Mouse (Mus musculus) gastrocnemius, postnatal 36 days (tissue): Measurements from ENCODE around the gene Magi1. TPM values are rescaled to one million over a fixed set of nuclear protein-coding genes. Genes with fewer than 3 reads are reported as not detected.
"Not testable (repeated sequence)": the region's sequence is repeated elsewhere in the genome, so short reads cannot be mapped to it uniquely, and the experiment has no call there.

ENCODE experiments used
- DNase-seq, 2 experiments: peaks; one replicate each; pipeline ENCODE4 v3.0.0; 2022
- intact Hi-C: fragments of 180-260 bp; cut with DNase I; formaldehyde crosslinking; loops from one replicate; pipeline ENCODE4 v1.15.1; 2025
- total RNA-seq, 2 experiments: library from RNA; stranded (reverse); gene quantifications; 2 replicates each; pipeline ENCODE4 v1.2.3; 2021

Gene Magi1
- total RNA-seq, 2 experiments from 2014 or later: 3.2 to 3.9 TPM

DNA sequence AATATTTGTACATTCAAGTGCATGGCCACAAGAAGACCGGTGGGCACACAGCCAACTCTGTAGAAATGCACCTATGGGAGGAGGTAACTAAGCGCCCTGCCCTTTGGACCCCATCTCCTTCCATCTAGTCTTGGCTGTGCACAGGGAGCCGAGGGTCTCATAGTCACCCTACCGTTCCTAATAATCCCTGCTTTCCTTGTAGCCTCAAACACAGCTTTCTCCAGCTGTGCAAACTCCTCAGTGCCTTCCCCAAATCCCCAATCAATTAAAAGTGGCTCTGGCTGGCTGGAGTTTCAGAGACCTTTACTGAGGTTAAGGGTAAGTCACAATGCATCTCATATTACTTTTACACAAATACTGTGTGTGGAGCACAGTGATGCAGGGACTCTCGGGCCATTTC is 271.8 kb downstream of the Magi1 start:
- no peak for DNase-seq
- intact Hi-C loops: no loop called here

DNA sequence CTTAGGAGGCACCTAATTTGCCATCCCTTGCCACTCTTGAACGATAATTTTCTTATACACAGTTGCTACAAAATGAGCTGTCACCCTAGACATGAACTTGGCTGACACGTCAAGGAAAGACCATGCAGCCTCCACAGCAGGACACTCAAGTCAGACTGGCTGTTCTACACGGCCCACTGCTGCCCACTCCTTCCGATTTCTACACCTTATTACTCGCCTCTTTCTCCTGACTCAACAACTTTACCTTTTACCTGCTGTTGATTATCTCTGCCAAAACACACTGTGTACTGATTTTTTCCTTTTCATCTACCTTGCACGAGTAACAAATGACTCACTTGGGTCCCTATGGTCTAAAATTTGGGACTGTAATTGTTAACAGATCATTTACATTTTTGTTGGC is 272.2 kb downstream of the Magi1 start:
- no peak for DNase-seq
- intact Hi-C loops: no loop called here

GRCm38 (mm10) chr6:94008577-94008976 is 275.1 kb downstream of the Magi1 start:
- intact Hi-C loops: no loop called here
- no peak for DNase-seq

GRCm38 (mm10) chr6:94003586-94003985 is 280.1 kb downstream of the Magi1 start:
- DNase-seq, intact Hi-C loops: not testable (repeated sequence)

- DNase-seq: no peak
- intact Hi-C loops: no loop called here
These were observed 286.8 kb downstream of the Magi1 start for GRCm38 (mm10) chr6:93996841-93997485.

GRCm38 (mm10) chr6:93987561-93987960 is 296.2 kb downstream of the Magi1 start:
- intact Hi-C loops: loop anchor here (5.0 to 10.0 kb wide), 3 partner anchors 230 to 1203 kb away; no protein-coding TSS in a partner anchor
- DNase-seq: no peak

GRCm38 (mm10) chr6:93985111-93985510 is 298.6 kb downstream of the Magi1 start:
- peak in 1 of 2 experiments; percentile 10 for DNase-seq
- intact Hi-C loops: loop anchor here (5.0 to 10.0 kb wide), 3 partner anchors 228 to 1200 kb away; no protein-coding TSS in a partner anchor

- DNase-seq: no peak
- intact Hi-C loops: loop anchor here (10.0 kb wide), 2 partner anchors 329 to 1199 kb away; no protein-coding TSS in a partner anchor
These were observed 300.2 kb downstream of the Magi1 start for GRCm38 (mm10) chr6:93983551-93983950.

- intact Hi-C loops: loop anchor here (10.0 kb wide), 2 partner anchors 326 to 1196 kb away; no protein-coding TSS in a partner anchor
- DNase-seq: no peak
These were observed 302.5 kb downstream of the Magi1 start for GRCm38 (mm10) chr6:93981211-93981610.

GRCm38 (mm10) chr6:93979241-93979640 is 304.5 kb downstream of the Magi1 start:
- intact Hi-C loops: no loop called here
- no peak for DNase-seq

- no peak for DNase-seq
- intact Hi-C loops: no loop called here
These were observed 315.0 kb downstream of the Magi1 start for GRCm38 (mm10) chr6:93968721-93969120.

GRCm38 (mm10) chr6:93962757-93963336 is 320.9 kb downstream of the Magi1 start:
- intact Hi-C loops: no loop called here

DNA sequence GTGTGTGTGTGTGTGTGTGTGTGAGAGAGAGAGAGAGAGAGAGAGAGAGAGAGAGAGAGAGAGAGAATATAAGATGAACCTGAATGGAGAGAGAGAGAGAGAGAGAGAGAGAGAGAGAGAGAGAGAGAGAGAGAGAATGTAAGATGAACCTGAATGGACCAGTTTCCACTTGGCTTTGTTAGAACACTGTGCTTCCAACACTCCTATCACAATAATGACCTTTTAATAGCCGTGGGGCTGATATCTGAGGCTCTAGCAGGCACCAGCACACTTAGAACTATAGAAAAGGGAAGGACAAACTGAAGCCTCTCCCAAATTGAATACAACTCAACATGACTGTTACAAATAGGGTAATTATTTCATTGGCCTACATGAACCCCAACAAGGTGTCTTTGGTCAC is 321.9 kb downstream of the Magi1 start:
- intact Hi-C loops: no loop called here
- DNase-seq: no peak

More at GRCm38 (mm10) chr6:93962757-93963336, 320.9 kb downstream of the Magi1 start:
- no peak for DNase-seq

DNA sequence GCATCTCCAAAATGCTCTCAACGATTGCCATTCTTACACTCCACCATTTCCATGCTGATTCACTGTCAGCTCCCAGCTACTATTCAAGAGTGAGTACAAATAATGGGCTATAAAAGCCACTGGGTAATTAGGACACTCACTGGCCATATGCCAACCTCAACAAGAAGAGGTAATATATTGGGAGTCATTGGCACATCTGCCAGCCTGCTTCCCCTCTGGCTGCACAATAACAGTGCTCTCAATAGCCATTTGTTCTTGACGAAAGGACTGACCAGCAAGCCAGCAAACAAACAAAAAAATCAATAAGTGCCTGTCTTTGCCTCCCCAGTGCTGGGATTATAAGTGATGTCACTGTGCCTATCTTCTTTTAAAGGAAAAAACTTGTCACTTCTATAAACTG is 326.5 kb downstream of the Magi1 start:
- intact Hi-C loops: no loop called here
- no peak for DNase-seq

GRCm38 (mm10) chr6:93946612-93947011 is 337.1 kb downstream of the Magi1 start:
- intact Hi-C loops: no loop called here
- no peak for DNase-seq

GRCm38 (mm10) chr6:93936359-93936758 is 347.4 kb downstream of the Magi1 start:
- DNase-seq: no peak
- intact Hi-C loops: no loop called here

DNA sequence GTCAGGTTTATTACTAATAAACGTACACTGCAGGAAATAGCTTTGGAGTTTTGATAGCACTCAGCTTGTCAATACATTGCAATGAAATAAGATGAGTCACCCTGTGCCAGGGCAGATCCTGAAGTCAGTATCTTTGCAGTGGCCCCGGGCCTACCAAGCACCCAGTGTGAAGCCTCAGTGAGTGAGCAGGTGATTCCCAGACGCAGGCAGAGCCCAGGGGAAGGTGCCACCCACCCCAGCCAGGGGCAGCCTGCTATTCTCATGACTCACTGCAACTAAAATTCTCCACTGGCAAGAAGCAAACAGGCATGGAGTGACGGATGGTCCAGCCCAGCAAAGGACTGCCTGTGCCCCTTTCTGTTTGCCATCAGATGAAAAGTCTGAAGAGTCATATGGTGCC is 347.9 kb downstream of the Magi1 start:
- intact Hi-C loops: no loop called here

GRCm38 (mm10) chr6:93934700-93935099 is 349.0 kb downstream of the Magi1 start:
- intact Hi-C loops: no loop called here
- DNase-seq: no peak

More for the DNA sequence above, 347.9 kb downstream of the Magi1 start:
- DNase-seq: no peak

- intact Hi-C loops: no loop called here
- DNase-seq: no peak
These were observed 359.1 kb downstream of the Magi1 start for GRCm38 (mm10) chr6:93924568-93924967.

- no peak for DNase-seq
- intact Hi-C loops: no loop called here
These were observed 359.7 kb downstream of the Magi1 start for GRCm38 (mm10) chr6:93923972-93924371.

- intact Hi-C loops: no loop called here
- DNase-seq: no peak
These were observed 360.4 kb downstream of the Magi1 start for GRCm38 (mm10) chr6:93923351-93923750.

- DNase-seq: no peak
- intact Hi-C loops: no loop called here
These were observed 360.8 kb downstream of the Magi1 start for GRCm38 (mm10) chr6:93922931-93923330.
